ENCODE assay signal across 9 mouse cellular contexts in the genomic region with DNA sequence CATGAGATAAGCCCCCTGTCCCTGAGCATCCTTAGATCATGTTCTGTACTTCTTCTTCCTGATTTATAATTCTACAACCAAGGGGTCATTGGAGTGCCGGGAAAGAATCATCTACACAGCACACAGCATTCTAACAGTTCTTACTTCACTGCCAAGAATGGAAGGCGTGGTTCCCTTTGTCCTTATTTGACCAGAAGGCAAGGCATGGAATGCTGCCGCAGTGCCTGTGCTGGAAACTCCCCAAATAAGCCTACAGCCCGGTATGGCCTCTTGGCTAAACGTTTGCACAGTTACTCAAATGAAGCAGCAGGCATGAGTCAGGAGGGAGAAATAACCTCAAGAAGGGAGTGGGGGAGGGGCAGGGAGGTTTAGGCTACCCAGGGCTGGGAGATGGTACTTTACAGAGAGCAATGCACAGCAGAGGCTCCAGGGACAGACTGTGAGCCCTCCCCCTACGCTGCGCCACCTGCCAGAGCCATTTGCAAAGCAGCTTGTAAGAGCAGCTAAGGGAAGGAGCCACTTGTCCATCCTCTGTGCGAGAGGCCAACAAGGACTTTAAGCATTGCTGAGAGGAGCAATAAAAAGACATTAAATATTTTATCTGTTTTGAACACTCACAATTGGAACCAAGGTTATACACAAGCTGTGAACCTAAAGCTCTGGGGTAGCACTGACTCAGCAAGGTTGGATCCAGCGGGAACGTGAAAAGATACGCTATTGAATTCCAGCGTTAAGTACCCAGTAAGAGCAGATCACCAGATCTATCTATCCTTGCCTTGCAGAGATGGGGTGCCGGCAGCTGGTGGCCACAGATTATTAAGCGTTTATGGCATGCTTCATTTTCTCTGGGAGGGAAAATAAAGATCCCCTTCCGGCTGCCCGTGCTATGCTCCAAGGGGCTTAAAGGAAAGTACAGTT.
DNase-seq lines count a peak whose midpoint lies in the region; ATAC-seq and TF ChIP-seq lines count a peak whose summit lies in the region.
"Had no signal": no experiment of that assay in that cellular context is flagged by ENCODE, and none has a peak within 500 bp of the region (broad histone marks: within the 10 kb centered on the region; RNA-seq: fewer than 3 reads in every experiment).

No protein-coding gene starts in this region.

- no peak overlapping the region for H3ac ChIP-seq in myocyte (ENCODE audit: control insufficient read depth, insufficient read length)

- H3K27ac ChIP-seq in intestine, embryonic 16.5 days (ENCODE audit: low read length) = peak overlapping the region; percentile 40
- H3K27ac ChIP-seq: liver, embryonic 13.5 days had no signal

- no peaks in the 10 kb centered on the region for H3K79me2 ChIP-seq in myocyte (ENCODE audit: control insufficient read depth, insufficient read depth)

- TF ChIP-seq POLR2A in myocyte (IDR thresholded peaks at IDR 0.05; ENCODE audit: insufficient read length, low read depth) = no peak

- no peak overlapping the region for H3K9ac ChIP-seq in intestine, embryonic 16.5 days (ENCODE audit: low read depth, low read length)
- H3K9ac ChIP-seq: liver, embryonic 13.5 days had no signal

- WGBS in intestine, embryonic 16.5 days = 27% methylated on average over 16 of the region's 16 CpGs

- no peaks in the 10 kb centered on the region for H3K36me3 ChIP-seq in intestine, embryonic 16.5 days (ENCODE audit: control insufficient read depth, insufficient read depth, low read length)
- H3K36me3 ChIP-seq in myocyte (ENCODE audit: control insufficient read depth, insufficient read depth) = no peaks in the 10 kb centered on the region
- H3K36me3 ChIP-seq: liver, embryonic 13.5 days had no signal

- peaks cover 24% of the 10 kb centered on the region for H3K4me1 ChIP-seq in intestine, embryonic 16.5 days (ENCODE audit: control insufficient read depth, insufficient read depth, low read length)
- H3K4me1 ChIP-seq: liver, embryonic 13.5 days had no signal

- intact Hi-C loops in left cerebral cortex, postnatal 14 days (cut with DNase I) = no loop called here

- peak; percentile 76 for ATAC-seq in intestine, embryonic 16.5 days

- H3K4me3 ChIP-seq in intestine, embryonic 16.5 days (ENCODE audit: low read length) = no peak overlapping the region
- H3K4me3 ChIP-seq in myocyte = no peak overlapping the region
- H3K4me3 ChIP-seq: liver, embryonic 13.5 days had no signal

- H3K9me3 ChIP-seq in intestine, embryonic 16.5 days (ENCODE audit: control insufficient read depth, low read length) = no peaks in the 10 kb centered on the region
- H3K9me3 ChIP-seq: liver, embryonic 13.5 days had no signal

- H3K4me2 ChIP-seq in intestine, embryonic 16.5 days (ENCODE audit: low read depth, low read length) = no peak overlapping the region
- peak overlapping the region; percentile 76 for H3K4me2 ChIP-seq in myocyte (ENCODE audit: low read depth)
- H3K4me2 ChIP-seq: liver, embryonic 13.5 days had no signal

- DNase-seq in layer of hippocampus, adult 11-12 months (ENCODE audit: low spot score) = peak; percentile 56
- DNase-seq in layer of hippocampus, adult 9-10 months (ENCODE audit: low spot score) = no peak
- DNase-seq in embryo, embryonic 11.5 days (ENCODE audit: low read depth, low spot score) = peak; percentile 32
- DNase-seq in gastrocnemius, postnatal 25 days = peak; percentile 56
- DNase-seq in left cerebral cortex, postnatal 14 days (ENCODE audit: low spot score in 2 of 2) = peak; percentile 51 to 68
- DNase-seq in spleen, adult 18-20 months = no peak
- DNase-seq: liver, embryonic 13.5 days had no signal

- no peaks in the 10 kb centered on the region for H3K27me3 ChIP-seq in intestine, embryonic 16.5 days (replicated peaks; ENCODE audit: control insufficient read depth, insufficient read depth, low read length)
- no peaks in the 10 kb centered on the region for H3K27me3 ChIP-seq in myocyte (ENCODE audit: control insufficient read depth, insufficient read depth, insufficient read length)
- H3K27me3 ChIP-seq: liver, embryonic 13.5 days had no signal

TF ChIP-seq in myocyte, 11 proteins besides CTCF, POLR2A, EP300 and RAD21:
- TF ChIP-seq MYOD1 (IDR thresholded peaks at IDR 0.05; ENCODE audit: control insufficient read depth in 1 of 3, insufficient read length in 2 of 3, low read depth in 2 of 3) (peak in 2 of 3 experiments; percentile 69 to 74), SRF (IDR thresholded peaks at IDR 0.05; ENCODE audit: control insufficient read depth, insufficient read length, low read depth) (peak; percentile 95), MYOG (IDR thresholded peaks at IDR 0.05; ENCODE audit: control insufficient read depth in 1 of 3, insufficient read depth in 1 of 3, insufficient read length in 2 of 3, low read depth in 2 of 3) (peak in 1 of 3 experiments; percentile 46), REST (IDR thresholded peaks at IDR 0.05; ENCODE audit: insufficient read depth, insufficient read length) (no peak)

Comparison
In these comparisons a context has a peak if more than half of its experiments do, and no peak if none do; other contexts are left out.
1. DNase-seq: peak in layer of hippocampus, adult 11-12 months (single experiment), embryo, embryonic 11.5 days (single experiment), gastrocnemius, postnatal 25 days (single experiment) and left cerebral cortex, postnatal 14 days (2 of 2); none in layer of hippocampus, adult 9-10 months (single experiment) and spleen, adult 18-20 months (0 of 2).